Mouse (Mus musculus) CH12F3 (cell line): Measurements from ENCODE around the gene Gfod1.

ENCODE experiments used
- in situ Hi-C: fragments of 300-500 bp; cut with MboI; formaldehyde crosslinking; loops from 2 replicates; pipeline ENCODE4 v1.14.3; 2020; ENCODE audit warnings: low sequenced_read_pairs

Gene Gfod1

GRCm38 (mm10) chr13:43266333-43266732 lies 37.6 kb downstream of the Gfod1 start:
- in situ Hi-C loops: no loop called here

DNA sequence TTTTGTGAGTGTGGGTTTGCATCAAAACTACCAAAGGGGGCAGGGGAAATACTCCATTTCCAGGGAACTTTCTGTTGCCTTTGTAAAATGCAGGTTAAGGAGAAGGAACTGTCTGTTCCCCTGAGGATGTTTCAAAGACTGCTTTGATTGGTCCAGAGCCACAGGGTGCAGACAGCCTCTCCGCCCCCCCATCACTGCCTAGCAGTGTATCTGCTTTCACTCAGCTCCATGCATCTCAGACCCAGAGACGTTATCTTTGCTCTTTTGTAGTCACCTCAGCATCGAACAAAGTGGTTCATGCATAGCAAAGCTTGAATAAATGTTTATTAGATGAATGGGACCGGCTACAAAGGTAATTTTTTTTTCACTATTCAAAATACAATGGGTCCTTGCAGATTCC lies 38.9 kb downstream of the Gfod1 start:
- in situ Hi-C loops: no loop called here

GRCm38 (mm10) chr13:43263646-43264045 lies 40.3 kb downstream of the Gfod1 start:
- in situ Hi-C loops: no loop called here

GRCm38 (mm10) chr13:43262114-43262739 lies 41.7 kb downstream of the Gfod1 start:
- in situ Hi-C loops: no loop called here

GRCm38 (mm10) chr13:43261287-43261686 lies 42.7 kb downstream of the Gfod1 start:
- in situ Hi-C loops: no loop called here

GRCm38 (mm10) chr13:43260731-43261130 lies 43.2 kb downstream of the Gfod1 start:
- in situ Hi-C loops: no loop called here

DNA sequence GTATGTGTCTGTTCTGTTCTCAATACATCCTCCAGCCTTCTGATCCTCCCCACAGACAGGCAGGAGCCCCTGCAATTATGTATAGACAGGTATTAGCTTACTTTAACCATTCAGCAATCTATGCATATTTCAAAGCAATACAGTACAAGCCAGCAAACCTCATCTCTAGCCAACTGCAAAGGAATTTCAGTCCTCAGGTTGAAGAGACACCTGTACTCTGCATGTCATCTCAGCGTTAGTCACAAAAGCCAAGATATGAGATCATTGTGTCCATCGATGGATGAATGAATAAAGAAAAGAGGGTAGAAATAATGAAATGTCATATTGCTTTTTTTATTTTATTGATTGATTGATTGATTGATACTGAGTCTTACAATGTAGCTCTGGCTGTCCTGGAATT lies 47.5 kb downstream of the Gfod1 start:
- in situ Hi-C loops: no loop called here

- in situ Hi-C loops: no loop called here
Observed at GRCm38 (mm10) chr13:43253526-43253925, 50.4 kb downstream of the Gfod1 start.

GRCm38 (mm10) chr13:43252105-43252790 lies 51.7 kb downstream of the Gfod1 start:
- in situ Hi-C loops: no loop called here

DNA sequence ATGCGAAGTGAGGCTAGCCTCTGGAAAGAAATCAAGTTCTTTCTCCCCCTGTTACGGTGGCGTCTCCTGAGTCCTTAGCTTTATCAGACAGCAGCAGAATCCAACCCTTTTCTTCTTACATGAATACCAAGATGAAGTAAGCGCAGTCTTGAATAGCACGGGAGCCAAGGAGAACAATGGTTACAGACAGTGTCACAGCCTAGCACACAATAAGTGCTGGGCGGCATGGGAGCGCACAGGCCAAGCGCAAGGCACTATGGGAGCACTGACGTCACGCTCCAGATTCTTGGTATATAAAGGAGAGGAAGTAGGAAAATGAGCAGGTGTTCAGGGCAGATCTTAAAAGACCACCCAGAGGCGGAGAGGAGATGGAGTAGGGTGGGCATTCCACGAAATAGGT lies 52.6 kb downstream of the Gfod1 start:
- in situ Hi-C loops: no loop called here

DNA sequence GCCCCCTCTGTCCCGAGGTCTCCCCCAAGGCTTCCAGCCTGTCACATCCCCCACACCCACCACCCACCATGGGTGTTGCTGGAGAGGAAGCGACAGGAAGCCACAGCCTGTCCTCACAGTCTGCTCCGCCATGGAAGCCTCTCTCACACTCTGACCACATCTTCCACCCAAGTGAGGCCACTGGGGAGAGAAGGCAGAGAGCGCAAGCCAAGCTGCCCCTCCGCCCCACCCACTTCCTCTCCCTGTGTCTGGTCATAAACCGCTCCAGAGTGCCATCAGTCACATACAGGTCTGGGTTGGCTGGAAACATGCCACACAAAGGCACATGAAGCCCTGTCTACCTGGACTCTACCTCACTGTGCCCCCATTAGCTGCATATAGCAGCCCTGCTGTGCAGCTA lies 53.3 kb downstream of the Gfod1 start:
- in situ Hi-C loops: no loop called here

DNA sequence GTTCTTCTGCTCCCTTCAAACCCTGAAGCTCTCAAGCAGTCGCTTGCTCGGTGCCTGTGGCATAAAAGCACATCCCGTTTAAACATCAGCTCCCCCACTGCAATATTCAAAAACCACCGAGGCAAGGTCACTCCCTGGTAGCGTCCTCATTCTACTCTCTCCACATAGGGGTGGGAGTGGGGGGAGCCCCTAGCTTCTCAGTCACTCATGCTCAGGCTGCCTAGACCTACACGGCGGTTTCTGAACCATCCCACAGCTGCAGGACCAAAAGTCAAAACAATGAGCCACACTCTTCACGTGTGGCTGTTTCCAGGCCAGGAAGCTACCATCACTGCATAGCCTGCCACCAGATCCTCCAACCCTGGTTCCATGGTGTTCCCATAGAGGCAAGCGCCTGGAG lies 53.9 kb downstream of the Gfod1 start:
- in situ Hi-C loops: no loop called here

- in situ Hi-C loops: no loop called here
Observed at GRCm38 (mm10) chr13:43248381-43248780, 55.6 kb downstream of the Gfod1 start.

GRCm38 (mm10) chr13:43246876-43247275 lies 57.1 kb downstream of the Gfod1 start:
- in situ Hi-C loops: no loop called here

DNA sequence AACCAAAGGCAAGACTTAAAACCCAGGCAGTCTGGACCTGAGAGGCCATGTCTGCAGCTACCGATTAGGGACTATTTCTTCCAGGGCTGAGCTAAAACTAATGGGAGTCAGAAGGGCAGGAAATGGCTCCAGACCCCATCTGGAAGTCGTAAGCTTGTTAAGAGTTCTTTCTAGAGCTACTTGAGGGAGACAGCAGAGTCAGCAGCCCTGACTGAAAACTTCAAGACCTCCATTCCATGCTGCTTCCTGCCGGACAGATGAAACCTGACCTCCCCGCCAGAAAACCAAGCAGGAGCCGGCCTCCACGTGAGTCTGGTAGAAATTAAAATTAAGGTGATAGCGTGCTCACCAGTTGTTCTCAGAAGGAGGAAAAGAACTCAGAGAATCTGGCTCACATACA lies 60.2 kb downstream of the Gfod1 start:
- in situ Hi-C loops: no loop called here

DNA sequence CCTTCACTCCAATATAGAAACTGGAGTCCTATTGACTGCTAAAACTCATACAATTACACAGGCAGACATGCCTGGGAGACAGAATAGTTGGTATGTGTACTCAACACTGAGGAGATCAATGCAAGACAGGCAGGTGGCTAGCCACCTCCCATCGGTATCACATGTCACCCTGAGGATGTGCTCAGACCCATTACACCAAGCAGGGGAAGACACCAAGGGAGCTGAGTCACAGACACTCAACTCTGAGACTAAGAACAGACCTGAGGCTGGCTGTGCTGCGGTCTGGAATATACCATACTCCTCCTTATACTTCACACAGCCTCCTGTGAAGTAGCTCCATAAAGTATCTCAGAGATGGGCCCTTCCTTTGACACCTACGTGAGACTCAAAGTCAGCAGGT lies 60.7 kb downstream of the Gfod1 start:
- in situ Hi-C loops: no loop called here

DNA sequence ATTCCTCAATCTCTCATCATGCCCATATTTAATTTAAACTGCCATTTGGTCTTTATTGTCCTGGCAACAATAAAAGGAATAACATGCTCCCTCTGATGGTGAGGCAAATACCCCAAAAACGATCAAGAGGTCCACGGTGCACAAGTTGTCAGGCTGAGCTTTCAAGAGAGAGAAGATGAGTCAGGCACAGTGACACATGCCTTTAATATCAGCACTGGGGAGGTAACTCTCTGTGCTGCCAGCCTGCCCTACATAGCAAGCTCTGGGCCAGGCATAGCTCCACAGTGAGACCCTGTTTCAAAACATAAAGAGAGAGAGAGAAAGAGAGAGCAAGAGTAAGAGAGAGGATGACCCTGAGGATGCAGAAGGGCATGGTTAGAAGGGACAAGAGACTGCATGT lies 62.2 kb downstream of the Gfod1 start:
- in situ Hi-C loops: no loop called here

DNA sequence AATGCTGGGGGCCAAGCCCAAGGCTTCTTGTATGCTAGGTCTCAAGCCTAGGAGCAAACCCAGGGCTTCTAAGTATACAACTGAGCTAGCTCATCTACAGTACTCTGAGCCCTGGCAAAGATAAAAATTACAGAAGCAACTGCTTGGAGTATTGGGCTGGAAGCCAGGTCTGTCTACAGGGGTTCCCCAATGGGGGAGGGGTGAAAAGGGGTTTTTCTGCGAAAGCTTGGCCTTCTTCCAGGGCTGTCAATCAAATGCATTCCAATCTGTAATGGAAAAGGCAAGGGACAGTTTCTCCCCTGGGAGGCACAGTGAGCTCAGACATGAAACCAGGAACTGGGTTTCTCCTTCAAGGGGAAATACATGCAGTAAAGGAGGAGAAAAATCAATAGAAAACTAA lies 62.9 kb downstream of the Gfod1 start:
- in situ Hi-C loops: no loop called here

- in situ Hi-C loops: no loop called here
Observed at GRCm38 (mm10) chr13:43239790-43240216, 64.2 kb downstream of the Gfod1 start.

- in situ Hi-C loops: no loop called here
Observed at GRCm38 (mm10) chr13:43236630-43237029, 67.3 kb downstream of the Gfod1 start.

DNA sequence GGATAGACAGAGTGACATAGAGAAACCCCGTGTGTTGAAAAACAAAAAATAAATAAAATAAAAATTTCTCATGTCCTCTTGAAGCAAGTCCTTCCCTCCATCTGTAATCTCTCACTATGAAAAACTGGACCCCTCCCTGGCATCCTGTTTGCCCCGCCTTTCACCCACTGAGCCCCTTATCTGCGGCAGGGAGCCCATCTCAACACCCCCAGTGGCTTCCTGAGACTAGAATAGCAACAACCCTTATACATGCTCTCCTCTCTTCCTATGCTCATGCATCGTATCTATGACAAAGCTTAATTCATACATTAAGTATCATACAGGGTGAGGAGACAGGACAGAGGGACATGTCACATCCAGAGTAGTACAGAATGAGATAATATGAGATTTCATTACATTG lies 68.0 kb downstream of the Gfod1 start:
- in situ Hi-C loops: no loop called here

DNA sequence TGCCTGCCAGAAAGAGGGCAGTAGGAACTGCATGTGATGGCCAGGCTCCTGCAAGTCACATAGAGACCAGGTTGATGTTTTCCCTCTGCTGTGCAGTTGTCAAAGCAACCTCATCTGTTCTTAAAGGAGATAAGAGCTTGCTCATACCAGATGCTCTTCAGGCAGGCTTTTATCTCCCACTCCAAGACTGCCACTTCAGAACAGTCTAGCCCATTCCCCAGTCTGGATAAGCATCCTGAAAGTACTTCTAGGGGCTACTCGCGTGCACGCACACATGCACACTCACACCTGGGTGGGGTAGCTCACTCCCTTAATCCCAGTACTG lies 68.4 kb downstream of the Gfod1 start:
- in situ Hi-C loops: no loop called here
